Mouse (Mus musculus) ES-E14 (cell line): ENCODE data around the gene Prickle2.

Source experiments
- CHD2 ChIP-seq: IDR thresholded peaks from 2 replicates; pipeline ENCODE4 v1.6.1; 2014; ENCODE audit warnings: mild to moderate bottlenecking, low read depth, low read length, inconsistent platforms
- ZC3H11A ChIP-seq: IDR thresholded peaks from 2 replicates; pipeline ENCODE4 v1.6.1; 2012; ENCODE audit warnings: low read depth, mild to moderate bottlenecking, inconsistent platforms, low read length, borderline replicate concordance

DNA sequence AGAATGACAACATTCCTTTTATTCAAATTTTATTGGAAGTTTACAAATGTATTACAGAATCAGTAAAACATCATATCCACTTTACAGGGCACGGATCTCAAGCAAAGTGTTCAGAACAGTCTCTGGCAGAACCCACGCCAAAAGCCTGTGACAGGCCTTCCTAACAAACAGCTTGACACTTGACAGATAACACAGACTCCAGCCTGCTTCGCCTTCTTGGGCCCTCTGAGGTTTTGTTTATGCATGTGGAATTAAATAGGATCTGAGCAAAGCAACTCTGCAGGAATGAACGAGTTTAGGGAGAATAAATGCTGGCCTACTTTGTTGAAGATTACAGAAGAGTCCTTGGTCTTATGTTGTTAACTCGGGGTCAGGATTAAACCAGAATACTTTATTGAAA, 335.1 kb downstream of the Prickle2 start:
- TF ChIP-seq CHD2 (no peak), ZC3H11A (no peak)
